Mouse (Mus musculus): ENCODE data around the gene 9930111J21Rik1. TPM values are rescaled to one million over a fixed set of nuclear protein-coding genes. Genes with fewer than 3 reads are reported as not detected.
"Not testable (repeated sequence)": the region's sequence is repeated elsewhere in the genome, so short reads cannot be mapped to it uniquely, and the experiment has no call there.

9930111J21Rik1 gene
- total RNA-seq, 2 experiments from 2014 or later, result 2.2 to 3.1 TPM

DNA sequence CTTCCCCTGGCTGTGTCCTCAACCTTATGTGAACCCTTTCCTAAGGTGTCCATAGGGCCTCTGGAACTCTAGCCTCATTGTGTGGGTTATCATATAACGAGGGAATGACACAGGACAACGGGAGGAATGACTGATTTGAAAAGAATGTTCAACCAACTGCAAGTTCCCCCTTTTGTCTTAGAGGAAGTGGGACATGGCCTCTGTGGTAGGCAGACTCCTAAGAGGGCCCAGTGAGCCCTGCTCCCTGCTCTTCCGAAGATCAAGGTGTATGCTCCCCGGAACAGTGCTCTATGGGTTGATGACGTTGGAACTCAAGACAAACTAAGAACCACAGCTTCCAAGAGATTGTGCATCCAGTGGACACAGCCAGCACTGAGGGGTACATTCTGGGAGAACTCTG is 55.4 kb downstream of the 9930111J21Rik1 start:
- DNase-seq (ENCODE audit: low spot score in 2 of 2), result not testable (repeated sequence)

DNA sequence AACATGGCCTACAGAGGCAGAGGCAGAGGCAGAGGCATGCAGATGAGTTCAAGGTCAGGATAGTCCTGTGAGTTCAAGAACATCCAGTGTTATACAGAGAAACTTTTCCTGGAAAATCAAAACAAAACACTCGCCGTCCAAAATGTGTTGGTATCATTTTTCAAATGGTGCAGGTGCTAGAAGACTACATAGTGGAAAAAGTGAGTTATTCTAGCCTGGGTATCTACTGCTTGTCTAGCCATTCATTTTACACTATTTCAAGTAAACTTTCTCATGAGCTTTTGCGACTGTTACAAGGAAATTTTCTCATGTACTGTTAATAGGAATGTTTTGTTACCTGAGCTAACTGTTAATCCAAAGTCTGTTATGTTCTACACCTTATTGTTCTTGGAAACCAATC is 60.8 kb downstream of the 9930111J21Rik1 start:
- DNase-seq (ENCODE audit: low spot score in 2 of 2), result no peak

DNA sequence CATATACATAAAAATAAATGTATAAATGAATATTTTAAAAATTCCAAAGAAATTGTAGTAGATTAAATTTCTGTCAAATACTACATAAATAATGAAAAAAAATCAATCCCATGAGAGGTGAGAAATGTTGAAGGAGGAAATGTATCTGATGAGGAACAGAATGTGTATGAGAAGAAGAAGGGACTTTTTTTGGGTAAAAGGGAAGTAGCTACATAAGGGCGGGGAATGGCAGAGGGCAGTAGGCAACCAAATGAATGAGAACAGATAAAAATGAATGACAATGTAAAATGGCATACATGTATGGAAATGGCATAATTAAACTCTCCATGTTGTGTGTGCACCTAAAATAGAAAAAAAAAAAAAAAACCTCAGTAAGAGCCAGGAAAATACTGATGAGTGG is 65.6 kb downstream of the 9930111J21Rik1 start:
- no peak for DNase-seq (ENCODE audit: low spot score in 2 of 2)

DNA sequence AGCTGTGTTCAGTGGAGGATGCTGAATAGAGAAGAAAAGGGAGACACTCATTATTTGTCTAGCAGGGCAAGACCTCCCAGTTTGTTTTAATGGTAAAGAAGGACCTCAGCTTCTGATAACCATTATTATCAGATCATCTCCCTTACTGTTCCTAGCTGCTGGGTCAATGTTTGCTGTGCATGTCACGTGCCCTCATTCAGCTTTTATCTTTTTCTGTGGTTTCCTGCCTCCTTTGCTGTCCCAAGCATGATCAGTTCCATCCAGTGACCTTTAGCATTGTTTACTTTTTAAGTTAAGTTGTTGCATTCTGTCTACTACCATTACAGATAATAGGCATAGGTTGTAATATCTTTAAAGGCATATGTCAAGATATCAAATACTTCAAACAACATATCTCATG is 70.7 kb downstream of the 9930111J21Rik1 start:
- no peak for DNase-seq (ENCODE audit: low spot score in 2 of 2)

GRCm38 (mm10) chr11:48902021-48902420 is 77.2 kb downstream of the 9930111J21Rik1 start, which contains the start of gene Gm5431:
Gm5431 (minus strand) TSS chr11:48902214.
- no peak for DNase-seq (ENCODE audit: low spot score in 2 of 2)

DNA sequence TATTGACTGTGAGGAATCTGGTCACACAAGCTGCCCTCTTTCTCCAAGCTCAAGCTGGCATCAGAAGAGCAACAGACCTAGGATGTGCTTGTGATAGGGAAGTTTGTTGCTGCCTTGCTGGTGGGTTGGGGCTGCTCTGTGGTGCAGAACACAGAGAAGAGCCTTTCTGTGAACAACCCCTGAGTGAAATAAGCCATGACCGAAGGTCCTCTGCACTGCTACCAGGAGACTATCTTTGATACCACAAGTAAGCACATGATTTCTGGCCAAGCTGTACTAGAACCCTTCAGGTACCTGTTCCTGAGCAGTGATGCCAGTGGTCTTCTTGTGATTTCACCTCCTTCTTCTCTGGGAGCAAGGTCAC is 77.6 kb downstream of the 9930111J21Rik1 start:
- DNase-seq (ENCODE audit: low spot score in 2 of 2), result not testable (repeated sequence)

- DNase-seq (ENCODE audit: low spot score in 2 of 2), result not testable (repeated sequence)
Observed at GRCm38 (mm10) chr11:48900654-48901566, 78.3 kb downstream of the 9930111J21Rik1 start.

- DNase-seq (ENCODE audit: low spot score in 2 of 2), result no peak
Observed at GRCm38 (mm10) chr11:48898812-48899431, 80.3 kb downstream of the 9930111J21Rik1 start.

Other genes with a start within 250 kb of the 9930111J21Rik1 start
- 100 to 1,000 TPM; 582 to 604 TPM for gene Rack1, start 179.1 kb downstream of the 9930111J21Rik1 start, total RNA-seq (2021)
- 10 to 100 TPM; 45.9 to 48.9 TPM for gene Trim41, start 162.0 kb downstream of the 9930111J21Rik1 start, total RNA-seq (2021)
- 1 to 10 TPM; 3.6 to 9.8 TPM for gene Trim7, start 153.3 kb downstream of the 9930111J21Rik1 start, total RNA-seq (2021)
- 1 to 10 TPM in 1 of 2 experiments, under 1 TPM in 1; 0.76 to 3.1 TPM for gene Gm12184, start 152.7 kb downstream of the 9930111J21Rik1 start, total RNA-seq (2021)
- 10 to 100 TPM; 16.6 to 27.6 TPM for gene Irgm1, start 107.7 kb downstream of the 9930111J21Rik1 start, total RNA-seq (2021)
- 1 to 10 TPM; 1.9 to 4.4 TPM for gene Gm5431, start 77.2 kb downstream of the 9930111J21Rik1 start, total RNA-seq (2021)
- gene Psme2b, start 33.2 kb downstream of the 9930111J21Rik1 start, total RNA-seq (2021), result 1 to 10 TPM; 3.6 to 7.7 TPM
- gene Olfr56, start 509 bp downstream of the 9930111J21Rik1 start, total RNA-seq (2021), result under 1 TPM in 1 of 2 experiments, not detected in 1; 0.16 TPM
- gene Gm12185, start 12.8 kb upstream of the 9930111J21Rik1 start, total RNA-seq (2021), result 1 to 10 TPM; 3.5 to 6.5 TPM
- gene Tgtp1, start 14.8 kb upstream of the 9930111J21Rik1 start, total RNA-seq (2021), result 10 to 100 TPM in 1 of 2 experiments, 1 to 10 TPM in 1; 3.1 to 17.3 TPM
- 1 to 10 TPM; 3.2 to 6.1 TPM for gene 9930111J21Rik2, start 71.8 kb upstream of the 9930111J21Rik1 start, total RNA-seq (2021)
- gene Tgtp2, start 84.8 kb upstream of the 9930111J21Rik1 start, total RNA-seq (2021), result 10 to 100 TPM in 1 of 2 experiments, 1 to 10 TPM in 1; 4.3 to 18.2 TPM
- 1 to 10 TPM; 7.3 to 9.4 TPM for gene Ifi47, start 97.2 kb upstream of the 9930111J21Rik1 start, total RNA-seq (2021)
- 1 to 10 TPM; 1.2 to 4.1 TPM for gene Olfr1396, start 135.5 kb upstream of the 9930111J21Rik1 start, total RNA-seq (2021)
- not detected for gene Olfr1395, start 162.9 kb upstream of the 9930111J21Rik1 start, total RNA-seq (2021)
- not detected for gene Olfr1394, start 175.0 kb upstream of the 9930111J21Rik1 start, total RNA-seq (2021)
- gene Btnl9, start 207.8 kb upstream of the 9930111J21Rik1 start, total RNA-seq (2021), result 10 to 100 TPM; 26.2 to 32.8 TPM
- gene Zfp62, start 223.9 kb upstream of the 9930111J21Rik1 start, total RNA-seq (2021), result 10 to 100 TPM; 27.0 to 34.6 TPM